In the genomic region with DNA sequence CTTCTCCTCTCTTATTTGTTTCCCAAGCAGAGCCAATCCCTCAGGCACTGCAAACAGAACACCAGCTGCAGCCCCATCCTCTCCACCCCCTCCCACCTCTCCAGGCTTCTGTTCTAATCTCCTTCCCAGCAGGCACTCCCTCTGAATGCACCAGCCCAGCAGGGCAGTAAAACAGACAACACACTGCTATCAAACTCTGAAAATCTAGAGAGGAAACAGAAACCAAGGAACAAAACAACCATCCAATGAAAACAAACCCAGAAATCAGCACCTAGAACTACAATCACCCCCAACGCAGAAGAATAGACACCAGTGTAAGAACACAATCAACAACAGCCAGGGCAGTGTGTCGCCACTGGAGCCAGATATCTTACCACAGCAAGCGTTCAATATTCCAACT, we compare ENCODE assay signal across 15 mouse cellular contexts. TPM values are rescaled to one million over a fixed set of nuclear protein-coding genes. Genes with fewer than 3 reads are reported as not detected.
A peak's percentile ranks its signal among the peaks of the same experiment; 100 is the strongest.
DNase-seq lines count a peak whose midpoint lies in the region; ATAC-seq lines count a peak whose summit lies in the region.
"Had no signal": no experiment of that assay in that cellular context is flagged by ENCODE, and none has a peak within 500 bp of the region (broad histone marks: within the 10 kb centered on the region; RNA-seq: fewer than 3 reads in every experiment).

No protein-coding gene starts in this region.

- H3K4me2 ChIP-seq in hindbrain, embryonic 13.5 days, result no peak overlapping the region
- H3K4me2 ChIP-seq in midbrain, embryonic 14.5 days (ENCODE audit: low read length), result no peak overlapping the region
- no peak overlapping the region for H3K4me2 ChIP-seq in kidney, embryonic 14.5 days (replicated peaks; ENCODE audit: low read depth, low read length)
- H3K4me2 ChIP-seq: forebrain, embryonic 15.5 days had no signal

- H3K4me1 ChIP-seq in hindbrain, embryonic 10.5 days (replicated peaks), result no peaks in the 10 kb centered on the region
- H3K4me1 ChIP-seq in hindbrain, embryonic 13.5 days (replicated peaks), result no peaks in the 10 kb centered on the region
- no peaks in the 10 kb centered on the region for H3K4me1 ChIP-seq in midbrain, embryonic 14.5 days (ENCODE audit: control insufficient read depth, insufficient read depth, low read length)
- no peaks in the 10 kb centered on the region for H3K4me1 ChIP-seq in kidney, embryonic 14.5 days (ENCODE audit: control insufficient read depth, insufficient read depth, low read length)
- H3K4me1 ChIP-seq: forebrain, embryonic 15.5 days had no signal

- no peaks in the 10 kb centered on the region for H3K9me3 ChIP-seq in hindbrain, embryonic 10.5 days
- no peaks in the 10 kb centered on the region for H3K9me3 ChIP-seq in hindbrain, embryonic 13.5 days
- no peaks in the 10 kb centered on the region for H3K9me3 ChIP-seq in midbrain, embryonic 14.5 days (ENCODE audit: control insufficient read depth, low read length)
- no peaks in the 10 kb centered on the region for H3K9me3 ChIP-seq in kidney, embryonic 14.5 days (ENCODE audit: control insufficient read depth, low read length)
- H3K9me3 ChIP-seq: forebrain, embryonic 15.5 days had no signal

- no peak overlapping the region for H3K9ac ChIP-seq in hindbrain, embryonic 13.5 days
- no peak overlapping the region for H3K9ac ChIP-seq in midbrain, embryonic 14.5 days (replicated peaks; ENCODE audit: low read length)
- H3K9ac ChIP-seq in kidney, embryonic 14.5 days (ENCODE audit: low read depth, low read length), result no peak overlapping the region
- H3K9ac ChIP-seq: forebrain, embryonic 15.5 days had no signal

- H3K4me3 ChIP-seq in hindbrain, embryonic 10.5 days, result no peak overlapping the region
- no peak overlapping the region for H3K4me3 ChIP-seq in hindbrain, embryonic 13.5 days
- H3K4me3 ChIP-seq in midbrain, embryonic 14.5 days (replicated peaks; ENCODE audit: low read depth, low read length), result no peak overlapping the region
- no peak overlapping the region for H3K4me3 ChIP-seq in kidney, embryonic 14.5 days (ENCODE audit: low read length)
- H3K4me3 ChIP-seq: forebrain, embryonic 15.5 days; heart, adult 2 months had no signal

- peak; percentile 3 for DNase-seq in hindbrain, embryonic 10.5 days (ENCODE audit: low spot score)
- DNase-seq in retina, postnatal 1 day, result peak; percentile 15
- no peak for DNase-seq in retina, embryonic 14.5 days (ENCODE audit: low spot score)
- DNase-seq in liver, result peak; percentile 10
- peak; percentile 13 for DNase-seq in midbrain, embryonic 14.5 days
- DNase-seq in frontal cortex, postnatal 14 days (ENCODE audit: low spot score in 2 of 2), result no peak
- DNase-seq: heart, adult 2 months; kidney, adult 11 months; kidney, postnatal 36 days; lung, postnatal 36 days; thymus, adult 18-20 months had no signal

- 33% methylated on average over 3 of the region's 3 CpGs for WGBS in hindbrain, embryonic 10.5 days
- 32% methylated on average over 3 of the region's 3 CpGs for WGBS in hindbrain, embryonic 13.5 days
- 27% methylated on average over 3 of the region's 3 CpGs for WGBS in midbrain, embryonic 14.5 days
- 44% methylated on average over 3 of the region's 3 CpGs for WGBS in kidney, embryonic 14.5 days

- H3K36me3 ChIP-seq in hindbrain, embryonic 10.5 days, result no peaks in the 10 kb centered on the region
- H3K36me3 ChIP-seq in hindbrain, embryonic 13.5 days, result no peaks in the 10 kb centered on the region
- H3K36me3 ChIP-seq in midbrain, embryonic 14.5 days (ENCODE audit: control insufficient read depth, insufficient read depth, low read length), result no peaks in the 10 kb centered on the region
- no peaks in the 10 kb centered on the region for H3K36me3 ChIP-seq in kidney, embryonic 14.5 days (ENCODE audit: control insufficient read depth, insufficient read depth, low read length)
- H3K36me3 ChIP-seq: forebrain, embryonic 15.5 days had no signal

- H3K27ac ChIP-seq in hindbrain, embryonic 10.5 days, result no peak overlapping the region
- H3K27ac ChIP-seq in hindbrain, embryonic 13.5 days, result no peak overlapping the region
- H3K27ac ChIP-seq in midbrain, embryonic 14.5 days (replicated peaks; ENCODE audit: low read depth, low read length), result no peak overlapping the region
- H3K27ac ChIP-seq in kidney, embryonic 14.5 days (ENCODE audit: low read depth, low read length), result no peak overlapping the region
- H3K27ac ChIP-seq: forebrain, embryonic 15.5 days; heart, adult 2 months had no signal

- H3K27me3 ChIP-seq in hindbrain, embryonic 10.5 days (ENCODE audit: insufficient read depth, poor library complexity, severe bottlenecking), result no peaks in the 10 kb centered on the region
- no peaks in the 10 kb centered on the region for H3K27me3 ChIP-seq in hindbrain, embryonic 13.5 days
- H3K27me3 ChIP-seq in midbrain, embryonic 14.5 days (ENCODE audit: control insufficient read depth, insufficient read depth, low read length), result no peaks in the 10 kb centered on the region
- H3K27me3 ChIP-seq in kidney, embryonic 14.5 days (ENCODE audit: control insufficient read depth, insufficient read depth, low read length), result no peaks in the 10 kb centered on the region
- H3K27me3 ChIP-seq: forebrain, embryonic 15.5 days had no signal

- no peak for ATAC-seq in hindbrain, embryonic 13.5 days (ENCODE audit: low FRiP score)
- ATAC-seq in midbrain, embryonic 14.5 days (ENCODE audit: low FRiP score, low TSS enrichment), result no peak
- ATAC-seq in kidney, embryonic 14.5 days (ENCODE audit: low FRiP score, low TSS enrichment), result no peak
- ATAC-seq: forebrain, embryonic 15.5 days; hindbrain, embryonic 16.5 days had no signal

RNA-seq across cellular contexts. Expression of a gene that starts 8.0 kb away (rescaled TPM):
- 14.6 and 19.0 TPM in 2 replicates for polyA plus RNA-seq in hindbrain, embryonic 10.5 days (2016; fragmentation: Nextera tagmentation; extraction: Ambion mirVana)
- polyA plus RNA-seq in hindbrain, embryonic 13.5 days (2015; fragmentation: Nextera tagmentation; extraction: Ambion mirVana), result 15.6 and 17.9 TPM in 2 replicates
- 11.1 and 18.0 TPM in 2 replicates for polyA plus RNA-seq in midbrain, embryonic 14.5 days (2014; fragmentation: Nextera tagmentation; extraction: Ambion mirVana)
- polyA plus RNA-seq in kidney, embryonic 14.5 days (2014; fragmentation: Nextera tagmentation; extraction: Ambion mirVana), result 12.4 and 22.3 TPM in 2 replicates

Comparison
In these comparisons a context has a peak if more than half of its experiments do, and no peak if none do; other contexts are left out.
1. DNase-seq: peak in hindbrain, embryonic 10.5 days (single experiment), retina, postnatal 1 day (single experiment), liver (single experiment) and midbrain, embryonic 14.5 days (single experiment); none in retina, embryonic 14.5 days (single experiment) and frontal cortex, postnatal 14 days (0 of 2).